Mouse (Mus musculus) limb, embryonic 13.5 days (tissue): Measurements from ENCODE around the gene Bdh1. TPM values are rescaled to one million over a fixed set of nuclear protein-coding genes. Genes with fewer than 3 reads are reported as not detected.

Experiments
- ATAC-seq: fragments of 200-750 bp; cut with Nextera tagmentation; 2 replicates; pipeline ENCODE4 v1.8.0; 2017; ENCODE audit warnings: low read depth, moderate number of reproducible peaks, moderate TSS enrichment; ENCODE audit not compliant: low FRiP score
- H3K27ac ChIP-seq: fragments of 300-500 bp; sonication (generic); 2 replicates; pipeline ENCODE4 v1.5.1; 2015; ENCODE audit warnings: inconsistent platforms, mild to moderate bottlenecking, moderate library complexity
- H3K27me3 ChIP-seq: fragments of 300-500 bp; sonication (generic); 2 replicates; pipeline ENCODE4 v1.6.1; 2015; ENCODE audit warnings: mild to moderate bottlenecking, inconsistent platforms
- H3K36me3 ChIP-seq: fragments of 300-500 bp; sonication (generic); 2 replicates; pipeline ENCODE4 v1.6.1; 2015; ENCODE audit warnings: inconsistent platforms, mild to moderate bottlenecking, moderate library complexity
- H3K4me1 ChIP-seq: fragments of 300-500 bp; sonication (generic); 2 replicates; pipeline ENCODE4 v1.6.1; 2015; ENCODE audit warnings: inconsistent platforms
- H3K4me2 ChIP-seq: fragments of 300-500 bp; sonication (generic); replicated peaks from 2 replicates; pipeline ENCODE4 v1.6.1; 2015; ENCODE audit warnings: inconsistent platforms, mild to moderate bottlenecking, moderate library complexity
- H3K4me3 ChIP-seq: fragments of 300-500 bp; sonication (generic); 2 replicates; pipeline ENCODE4 v1.5.1; 2015; ENCODE audit warnings: moderate library complexity, mild to moderate bottlenecking, inconsistent platforms
- H3K9ac ChIP-seq: fragments of 300-500 bp; sonication (generic); 2 replicates; pipeline ENCODE4 v1.6.1; 2015; ENCODE audit warnings: mild to moderate bottlenecking, inconsistent platforms
- H3K9me3 ChIP-seq: fragments of 300-500 bp; sonication (generic); 2 replicates; pipeline ENCODE4 v1.6.1; 2016; ENCODE audit warnings: inconsistent platforms
- WGBS: fragments of 180-500 bp; shearing (Covaris S2); methylation state at CpG from one replicate; pipeline ENCODE4 v1.1.7; 2015; 5-methylcytosine and 5-hydroxymethylcytosine counted together
- polyA plus RNA-seq: library from polyadenylated mRNA; unstranded; fragments of >200 nt; fragmentation: Nextera tagmentation; extraction: Ambion mirVana; gene quantifications from 2 replicates; pipeline ENCODE4 v1.2.1, GENCODE M21; 2015

Bdh1 gene
- polyA plus RNA-seq, 1 experiment from 2014 or later: 25.0 TPM

DNA sequence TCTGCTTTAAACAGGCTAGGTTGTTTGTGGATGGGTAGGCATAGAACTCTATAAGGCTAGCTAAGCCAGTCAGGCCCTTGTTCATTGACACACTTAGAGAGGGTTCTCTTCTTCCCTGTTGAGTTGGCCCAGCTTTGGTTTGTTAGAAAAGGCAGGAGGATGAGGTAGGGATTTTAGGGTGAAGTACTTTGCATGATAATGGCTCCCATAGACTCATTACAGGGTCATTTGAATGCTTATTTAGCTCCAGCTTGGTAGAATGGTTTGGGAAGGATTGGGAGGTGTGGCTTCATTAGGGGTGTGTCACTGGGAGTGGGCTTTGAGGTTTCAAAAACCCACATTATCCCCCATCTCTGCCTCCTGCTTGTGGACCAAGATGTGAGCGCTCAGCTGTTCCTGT, 51.1 kb downstream of the Bdh1 start:
- peaks cover 21% of the 10 kb centered on the region for H3K4me1 ChIP-seq

DNA sequence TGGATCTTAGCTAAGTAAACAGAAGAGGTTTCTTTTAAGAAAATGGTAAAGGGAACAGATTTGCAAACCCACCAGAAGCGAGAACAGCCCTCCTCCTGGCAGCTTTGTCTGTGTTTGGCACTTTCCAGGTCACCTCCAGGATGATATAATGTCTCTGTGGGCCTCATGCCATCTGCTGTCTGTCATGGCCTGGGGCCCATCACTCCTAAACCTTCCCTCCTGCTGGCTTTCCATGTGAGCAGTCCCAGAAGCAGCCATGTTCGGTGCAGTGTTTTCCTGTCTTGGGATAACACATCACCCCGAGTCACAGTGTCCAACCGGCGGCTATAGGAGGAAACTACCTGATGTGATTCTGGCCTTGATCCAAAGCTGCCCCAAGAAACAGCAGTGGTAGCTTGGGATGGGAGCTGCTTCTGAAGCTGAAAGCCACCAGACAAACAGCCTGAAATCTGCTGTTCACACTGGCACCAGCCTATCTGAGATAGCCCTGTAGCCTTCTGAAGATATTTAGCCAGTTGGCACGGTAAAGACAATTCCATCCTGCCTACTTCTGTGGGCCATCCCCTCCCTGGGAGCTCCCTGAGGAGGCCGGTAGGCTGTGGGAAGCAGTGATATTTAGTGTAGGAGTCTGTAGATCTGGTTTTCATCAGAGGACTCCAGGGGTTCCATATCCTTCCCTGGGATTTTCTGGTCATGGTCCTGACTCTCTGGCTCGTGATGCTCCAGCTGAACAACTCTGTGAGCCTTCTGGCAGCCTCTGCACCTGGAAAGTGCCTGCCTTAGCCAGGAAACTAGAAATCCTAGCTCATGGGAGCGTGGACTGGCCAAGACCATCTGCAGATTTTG, 53.3 kb downstream of the Bdh1 start:
- H3K36me3 ChIP-seq: no peaks in the 10 kb centered on the region
- 39% methylated on average over 9 of the region's 9 CpGs for WGBS
- H3K4me2 ChIP-seq: no peak overlapping the region
- H3K9me3 ChIP-seq: peaks cover 7% of the 10 kb centered on the region
- H3K4me1 ChIP-seq: peaks cover 21% of the 10 kb centered on the region
- peak overlapping the region; percentile 34; the same call in 1 of the 2 replicates for H3K27ac ChIP-seq
- no peak overlapping the region for H3K4me3 ChIP-seq
- H3K9ac ChIP-seq: no peak overlapping the region
- ATAC-seq: peak; percentile 76; the same call in 1 of the 2 replicates
- H3K27me3 ChIP-seq: no peaks in the 10 kb centered on the region

More for the DNA sequence above, 51.1 kb downstream of the Bdh1 start:
- no peaks in the 10 kb centered on the region for H3K36me3 ChIP-seq
- H3K27me3 ChIP-seq: no peaks in the 10 kb centered on the region
- H3K9ac ChIP-seq: no peak overlapping the region
- WGBS: 100% methylated on average over 1 of the region's 1 CpGs
- H3K9me3 ChIP-seq: no peaks in the 10 kb centered on the region
- H3K4me3 ChIP-seq: no peak overlapping the region
- no peak overlapping the region for H3K4me2 ChIP-seq
- no peak overlapping the region for H3K27ac ChIP-seq
- ATAC-seq: no peak

DNA sequence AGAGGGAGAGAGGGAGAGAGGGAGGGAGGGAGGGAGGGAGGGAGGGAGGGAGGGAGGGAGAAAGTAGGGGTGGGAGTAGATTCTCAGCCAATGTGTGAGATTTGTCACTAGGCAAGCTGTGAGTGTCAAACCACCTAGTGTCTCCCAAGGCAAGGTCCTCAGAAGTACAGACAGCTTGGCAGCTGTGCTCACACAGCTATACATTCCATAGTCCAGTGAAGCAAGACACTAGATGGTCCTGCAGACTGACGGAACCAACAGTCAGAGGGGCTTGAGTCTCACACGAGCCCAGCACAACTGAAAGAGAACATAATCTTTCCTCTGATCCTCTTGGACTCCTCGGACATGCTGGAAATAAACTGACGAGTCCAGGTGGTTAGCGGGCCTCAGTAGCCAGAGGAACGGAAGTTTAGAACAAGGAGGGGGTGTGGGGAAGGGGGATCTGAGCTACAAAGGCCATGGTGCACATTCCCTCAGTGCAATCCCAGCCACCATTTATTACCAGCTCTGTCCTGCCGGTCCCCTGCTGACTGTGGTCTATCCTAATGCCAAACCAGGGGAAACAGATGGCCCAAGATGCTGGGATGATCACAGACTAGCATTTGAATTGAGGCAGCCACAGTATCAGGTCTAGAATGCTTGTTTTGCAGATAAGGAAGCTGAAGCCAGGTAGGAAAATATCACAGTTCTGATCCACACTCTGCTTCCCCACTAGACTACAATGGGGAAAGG, 55.0 kb downstream of the Bdh1 start:
- Histone ChIP-seq H3K4me2 (no peak overlapping the region), H3K9ac (no peak overlapping the region), H3K4me1 (peaks cover 21% of the 10 kb centered on the region), H3K36me3 (no peaks in the 10 kb centered on the region), H3K27me3 (no peaks in the 10 kb centered on the region), H3K27ac (no peak overlapping the region), H3K9me3 (peaks cover 10% of the 10 kb centered on the region), H3K4me3 (no peak overlapping the region)
- 26% methylated on average over 7 of the region's 7 CpGs for WGBS
- ATAC-seq: no peak; the same call in 1 of the 2 replicates

- no peak overlapping the region for H3K4me3 ChIP-seq
- no peak overlapping the region for H3K4me2 ChIP-seq
- no peak overlapping the region for H3K27ac ChIP-seq
- WGBS: 93% methylated on average over 5 of the region's 5 CpGs
- peaks cover 7% of the 10 kb centered on the region; the same call in 1 of the 2 replicates for H3K4me1 ChIP-seq
- H3K27me3 ChIP-seq: no peaks in the 10 kb centered on the region
- ATAC-seq: no peak
- no peaks in the 10 kb centered on the region for H3K36me3 ChIP-seq
- no peak overlapping the region for H3K9ac ChIP-seq
- peaks cover 3% of the 10 kb centered on the region; the same call in 1 of the 2 replicates for H3K9me3 ChIP-seq
Measured at GRCm38 (mm10) chr16:31485336-31485735, 63.3 kb downstream of the Bdh1 start.

DNA sequence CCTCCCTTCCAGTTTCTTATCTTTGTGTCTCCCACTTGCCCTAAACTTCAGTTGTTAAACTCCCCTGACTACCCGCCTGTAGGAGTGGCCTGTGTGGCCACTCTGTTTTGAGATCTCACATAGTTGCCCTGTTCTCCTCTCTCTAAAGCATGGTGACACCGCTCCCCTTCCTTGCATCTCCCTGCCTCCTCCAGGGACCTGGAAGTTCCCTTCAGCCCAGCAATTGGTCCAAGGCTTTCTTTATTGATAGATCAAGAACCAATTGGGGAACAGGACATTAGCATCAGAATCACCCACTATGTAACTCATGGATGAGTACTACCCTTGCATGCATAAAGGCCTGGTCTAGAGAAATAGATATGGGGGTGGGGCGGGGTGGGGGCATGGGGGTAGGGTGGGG, 65.2 kb downstream of the Bdh1 start:
- Histone ChIP-seq H3K36me3 (no peaks in the 10 kb centered on the region), H3K27ac (no peak overlapping the region), H3K4me2 (no peak overlapping the region), H3K27me3 (no peaks in the 10 kb centered on the region), H3K9me3 (no peaks in the 10 kb centered on the region), H3K9ac (no peak overlapping the region), H3K4me1 (peaks cover 7% of the 10 kb centered on the region; the same call in 1 of the 2 replicates), H3K4me3 (no peak overlapping the region)
- 81% methylated on average over 3 of the region's 3 CpGs for WGBS
- ATAC-seq: no peak

DNA sequence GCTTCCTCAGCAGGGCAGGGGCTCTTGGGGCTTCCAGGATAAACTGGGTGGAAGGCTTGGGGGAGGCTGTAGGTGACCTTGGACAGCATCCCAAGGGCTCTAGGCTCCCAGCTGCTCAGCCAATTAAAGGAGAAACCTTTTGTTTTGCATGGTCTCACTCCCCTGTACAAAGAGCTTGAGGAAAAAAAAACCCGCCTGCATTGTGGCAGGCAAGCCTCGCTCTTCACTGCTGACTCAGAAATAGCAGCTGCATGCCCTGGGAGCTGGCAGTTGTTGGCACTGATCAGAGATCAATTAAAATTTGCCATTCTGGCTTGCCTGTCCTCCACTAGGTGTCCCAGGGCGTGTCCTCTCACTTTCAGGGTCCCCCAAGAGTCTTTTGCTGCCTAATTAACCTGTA, 67.0 kb downstream of the Bdh1 start:
- Histone ChIP-seq H3K9me3 (no peaks in the 10 kb centered on the region), H3K4me1 (peaks cover 24% of the 10 kb centered on the region), H3K27me3 (no peaks in the 10 kb centered on the region), H3K4me2 (no peak overlapping the region), H3K27ac (no peak overlapping the region), H3K36me3 (no peaks in the 10 kb centered on the region), H3K4me3 (no peak overlapping the region), H3K9ac (no peak overlapping the region)
- ATAC-seq: no peak
- 44% methylated on average over 3 of the region's 3 CpGs for WGBS

DNA sequence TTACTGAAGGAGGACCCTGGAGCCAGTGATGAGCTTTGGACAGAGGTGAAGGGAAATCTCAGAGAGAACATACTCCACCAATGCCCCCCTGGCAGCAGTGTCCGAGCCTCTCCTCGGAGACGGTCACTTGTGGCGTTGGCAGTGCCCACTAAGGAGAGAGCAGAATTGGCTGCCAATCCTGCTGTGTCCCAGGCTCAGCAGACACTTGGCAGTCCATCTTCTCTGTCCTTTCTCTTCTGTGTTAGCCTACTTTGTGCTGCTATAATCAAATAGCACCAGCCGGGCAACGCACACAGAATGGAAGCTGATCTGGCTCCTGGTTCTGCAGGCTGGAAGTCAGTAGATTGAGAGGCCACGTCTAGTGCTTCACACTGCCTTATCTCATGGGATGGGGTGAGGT, 68.9 kb downstream of the Bdh1 start:
- Histone ChIP-seq H3K4me3 (no peak overlapping the region), H3K36me3 (no peaks in the 10 kb centered on the region), H3K4me2 (no peak overlapping the region), H3K27ac (no peak overlapping the region), H3K4me1 (peaks cover 39% of the 10 kb centered on the region), H3K27me3 (no peaks in the 10 kb centered on the region), H3K9me3 (no peaks in the 10 kb centered on the region), H3K9ac (no peak overlapping the region)
- ATAC-seq: no peak
- 92% methylated on average over 7 of the region's 7 CpGs for WGBS

GRCm38 (mm10) chr16:31492921-31493549, 71.0 kb downstream of the Bdh1 start:
- WGBS: 38% methylated on average over 12 of the region's 12 CpGs
- no peaks in the 10 kb centered on the region for H3K9me3 ChIP-seq
- no peak for ATAC-seq
- H3K4me2 ChIP-seq: 0 out of 2 replicates have a peak overlapping the region, but pooled peaks have one; percentile 23
- H3K36me3 ChIP-seq: no peaks in the 10 kb centered on the region
- H3K4me1 ChIP-seq: peaks cover 41% of the 10 kb centered on the region
- no peak overlapping the region for H3K9ac ChIP-seq
- peak overlapping the region; percentile 44; the same call in 1 of the 2 replicates for H3K27ac ChIP-seq
- H3K4me3 ChIP-seq: no peak overlapping the region
- H3K27me3 ChIP-seq: no peaks in the 10 kb centered on the region

DNA sequence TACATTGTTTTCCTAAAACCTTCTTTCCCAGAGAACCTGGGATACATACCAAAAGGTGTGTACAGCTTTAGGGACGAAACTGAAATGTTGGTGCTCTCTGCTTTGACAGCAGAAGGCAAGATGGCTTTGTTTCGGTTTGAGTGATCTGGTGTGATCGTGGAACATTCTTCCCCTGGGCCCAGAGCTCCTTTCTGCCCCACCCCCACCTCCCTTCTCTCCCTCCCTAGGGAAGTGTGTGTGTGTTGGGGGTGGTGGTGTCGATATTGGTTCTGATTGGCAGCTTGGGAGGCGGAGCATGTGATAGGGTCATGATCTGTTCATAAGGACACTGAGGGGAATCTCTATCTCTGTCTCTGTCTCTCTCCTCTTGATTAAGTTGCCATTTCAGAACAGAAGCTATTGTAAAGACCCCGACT, 71.5 kb downstream of the Bdh1 start:
- Histone ChIP-seq H3K4me3 (no peak overlapping the region), H3K9ac (no peak overlapping the region), H3K27me3 (no peaks in the 10 kb centered on the region), H3K9me3 (no peaks in the 10 kb centered on the region), H3K27ac (peak overlapping the region; percentile 44; the same call in 1 of the 2 replicates), H3K4me2 (no peak overlapping the region), H3K4me1 (peaks cover 46% of the 10 kb centered on the region), H3K36me3 (no peaks in the 10 kb centered on the region)
- 62% methylated on average over 6 of the region's 6 CpGs for WGBS
- no peak for ATAC-seq

DNA sequence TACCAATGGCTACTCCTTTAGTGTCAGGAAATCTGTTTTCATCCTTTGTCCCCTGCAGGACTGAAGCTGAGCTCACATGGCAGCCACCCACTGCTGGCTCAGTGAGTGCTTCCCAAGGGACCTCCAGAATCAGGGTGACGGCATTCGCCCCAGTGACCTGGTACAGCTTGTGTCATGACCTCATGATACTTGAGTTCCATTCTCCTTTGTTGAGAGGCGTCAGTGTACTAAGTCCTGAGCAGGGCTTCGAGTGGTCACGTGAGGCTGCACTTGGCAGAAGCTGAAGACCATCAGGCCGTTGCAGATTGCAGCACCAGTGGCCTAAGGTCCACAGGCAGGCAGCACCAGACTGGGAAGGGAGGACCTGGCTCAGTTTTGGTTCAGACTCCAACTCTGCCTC, 71.9 kb downstream of the Bdh1 start:
- 78% methylated on average over 6 of the region's 6 CpGs for WGBS
- H3K9ac ChIP-seq: no peak overlapping the region
- no peaks in the 10 kb centered on the region for H3K27me3 ChIP-seq
- H3K36me3 ChIP-seq: no peaks in the 10 kb centered on the region
- H3K4me1 ChIP-seq: peaks cover 47% of the 10 kb centered on the region
- H3K4me2 ChIP-seq: no peak overlapping the region
- no peaks in the 10 kb centered on the region for H3K9me3 ChIP-seq
- ATAC-seq: no peak
- peak overlapping the region; percentile 44; the same call in 1 of the 2 replicates for H3K27ac ChIP-seq
- H3K4me3 ChIP-seq: no peak overlapping the region

- H3K4me2 ChIP-seq: no peak overlapping the region; the same call in 1 of the 2 replicates
- no peaks in the 10 kb centered on the region for H3K27me3 ChIP-seq
- H3K9me3 ChIP-seq: no peaks in the 10 kb centered on the region
- H3K36me3 ChIP-seq: no peaks in the 10 kb centered on the region
- H3K9ac ChIP-seq: no peak overlapping the region
- H3K27ac ChIP-seq: 0 out of 2 replicates have a peak overlapping the region, but pooled peaks have one; percentile 15
- peaks cover 54% of the 10 kb centered on the region for H3K4me1 ChIP-seq
- no peak overlapping the region for H3K4me3 ChIP-seq
- no peak for ATAC-seq
- WGBS: 71% methylated on average over 7 of the region's 7 CpGs
Measured at GRCm38 (mm10) chr16:31495356-31495755, 73.3 kb downstream of the Bdh1 start.

- no peak overlapping the region for H3K27ac ChIP-seq
- no peak overlapping the region for H3K4me3 ChIP-seq
- no peak for ATAC-seq
- no peaks in the 10 kb centered on the region for H3K36me3 ChIP-seq
- H3K9me3 ChIP-seq: no peaks in the 10 kb centered on the region
- WGBS: 77% methylated on average over 9 of the region's 9 CpGs
- H3K4me1 ChIP-seq: peaks cover 59% of the 10 kb centered on the region
- no peak overlapping the region for H3K4me2 ChIP-seq
- H3K27me3 ChIP-seq: no peaks in the 10 kb centered on the region
- no peak overlapping the region for H3K9ac ChIP-seq
Measured at GRCm38 (mm10) chr16:31495769-31496168, 73.7 kb downstream of the Bdh1 start.
